Mouse (Mus musculus): ENCODE results near the gene Tom1l2. TPM values are rescaled to one million over a fixed set of nuclear protein-coding genes. Genes with fewer than 3 reads are reported as not detected.

Gene Tom1l2
- 13.1 TPM for polyA plus RNA-seq (2015; fragmentation: Illumina TruSeq; extraction: RNeasy Lipid Tissue Mini Kit (QIAGEN cat#74804); ENCODE audit: insufficient read depth, low read depth, low replicate concordance)

GRCm38 (mm10) chr11:60352559-60353411, at the start of gene Tom1l2, which contains the start of gene Drc3:
Gene Tom1l2, minus strand, starts transcription at chr11:60352905.
Gene Drc3, plus strand, starts transcription at chr11:60353329.

GRCm38 (mm10) chr11:60222469-60223236, 130.1 kb downstream of the Tom1l2 start, which contains the start of gene Srebf1:
Gene Srebf1, minus strand, starts transcription at chr11:60222581.

Other genes with a start within 250 kb of the Tom1l2 start
- 7.5 TPM for gene Rai1, start 247.9 kb downstream of the Tom1l2 start, polyA plus RNA-seq (2015; fragmentation: Illumina TruSeq; extraction: RNeasy Lipid Tissue Mini Kit (QIAGEN cat#74804); ENCODE audit: insufficient read depth, low read depth, low replicate concordance)
- gene Srebf1, start 130.3 kb downstream of the Tom1l2 start, polyA plus RNA-seq (2015; fragmentation: Illumina TruSeq; extraction: RNeasy Lipid Tissue Mini Kit (QIAGEN cat#74804); ENCODE audit: insufficient read depth, low read depth, low replicate concordance), result 24.9 TPM
- not detected for gene Drc3, start 424 bp upstream of the Tom1l2 start, polyA plus RNA-seq (2015; fragmentation: Illumina TruSeq; extraction: RNeasy Lipid Tissue Mini Kit (QIAGEN cat#74804); ENCODE audit: insufficient read depth, low read depth, low replicate concordance)
- 7.5 TPM for gene Gid4, start 64.2 kb upstream of the Tom1l2 start, polyA plus RNA-seq (2015; fragmentation: Illumina TruSeq; extraction: RNeasy Lipid Tissue Mini Kit (QIAGEN cat#74804); ENCODE audit: insufficient read depth, low read depth, low replicate concordance)
- gene Atpaf2, start 65.6 kb upstream of the Tom1l2 start, polyA plus RNA-seq (2015; fragmentation: Illumina TruSeq; extraction: RNeasy Lipid Tissue Mini Kit (QIAGEN cat#74804); ENCODE audit: insufficient read depth, low read depth, low replicate concordance), result 5.6 TPM
- 14.7 TPM for gene Drg2, start 101.7 kb upstream of the Tom1l2 start, polyA plus RNA-seq (2015; fragmentation: Illumina TruSeq; extraction: RNeasy Lipid Tissue Mini Kit (QIAGEN cat#74804); ENCODE audit: insufficient read depth, low read depth, low replicate concordance)
- gene Myo15, start 116.4 kb upstream of the Tom1l2 start, polyA plus RNA-seq (2015; fragmentation: Illumina TruSeq; extraction: RNeasy Lipid Tissue Mini Kit (QIAGEN cat#74804); ENCODE audit: insufficient read depth, low read depth, low replicate concordance), result not detected
- gene Alkbh5, start 183.5 kb upstream of the Tom1l2 start, polyA plus RNA-seq (2015; fragmentation: Illumina TruSeq; extraction: RNeasy Lipid Tissue Mini Kit (QIAGEN cat#74804); ENCODE audit: insufficient read depth, low read depth, low replicate concordance), result 9.5 TPM

Measured in pancreas, adult 10 weeks (tissue).